Mouse (Mus musculus): ENCODE results near the gene Abhd16a.

GRCm38 (mm10) chr17:35052271-35052798 is 36.7 kb upstream of the Abhd16a start:
- TF ChIP-seq CTCF (IDR thresholded peaks at IDR 0.05; ENCODE audit: low read depth): no peak
- TF ChIP-seq EP300 (IDR thresholded peaks at IDR 0.05; ENCODE audit: low read depth): no peak

Measured in liver, postnatal 0 days (tissue).